Mouse (Mus musculus) cerebral cortex, adult 2 months (tissue): ENCODE data around the gene Fam227b.

ENCODE experiments used
- WGBS: fragments of 180-500 bp; shearing (Covaris S2); methylation state at CpG from one replicate; pipeline ENCODE4 v1.1.7; 2018; 5-methylcytosine and 5-hydroxymethylcytosine counted together

Gene Fam227b

GRCm38 (mm10) chr2:126151855-126152571 lies at the start of gene Fam227b, which contains the start of gene Dtwd1:
Fam227b (minus strand) TSS chr2:126152004.
Dtwd1 (plus strand) TSS chr2:126152141.
- WGBS, result under 1% methylated on average over 57 of the region's 57 CpGs

DNA sequence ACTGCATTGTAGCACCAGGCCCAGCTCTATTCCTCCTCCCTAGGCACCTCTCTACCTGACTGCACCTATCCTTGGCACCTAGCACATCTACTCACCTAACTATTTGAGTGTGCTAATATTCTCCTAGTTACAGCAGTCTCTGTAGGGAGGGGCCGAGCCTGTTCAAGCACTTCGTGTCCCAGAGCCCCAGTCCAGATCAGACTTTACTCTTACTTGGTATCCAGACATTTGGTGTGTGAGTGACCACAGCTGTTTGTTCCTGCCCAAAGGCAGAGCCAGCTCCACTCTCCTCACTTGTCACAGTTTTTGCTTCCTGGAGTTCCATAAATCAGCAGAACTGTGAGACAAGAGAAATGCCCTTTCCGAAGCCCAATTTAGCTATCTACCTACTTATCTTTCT lies 47.2 kb upstream of the Fam227b start:
- WGBS, result 95% methylated on average over 3 of the region's 3 CpGs

DNA sequence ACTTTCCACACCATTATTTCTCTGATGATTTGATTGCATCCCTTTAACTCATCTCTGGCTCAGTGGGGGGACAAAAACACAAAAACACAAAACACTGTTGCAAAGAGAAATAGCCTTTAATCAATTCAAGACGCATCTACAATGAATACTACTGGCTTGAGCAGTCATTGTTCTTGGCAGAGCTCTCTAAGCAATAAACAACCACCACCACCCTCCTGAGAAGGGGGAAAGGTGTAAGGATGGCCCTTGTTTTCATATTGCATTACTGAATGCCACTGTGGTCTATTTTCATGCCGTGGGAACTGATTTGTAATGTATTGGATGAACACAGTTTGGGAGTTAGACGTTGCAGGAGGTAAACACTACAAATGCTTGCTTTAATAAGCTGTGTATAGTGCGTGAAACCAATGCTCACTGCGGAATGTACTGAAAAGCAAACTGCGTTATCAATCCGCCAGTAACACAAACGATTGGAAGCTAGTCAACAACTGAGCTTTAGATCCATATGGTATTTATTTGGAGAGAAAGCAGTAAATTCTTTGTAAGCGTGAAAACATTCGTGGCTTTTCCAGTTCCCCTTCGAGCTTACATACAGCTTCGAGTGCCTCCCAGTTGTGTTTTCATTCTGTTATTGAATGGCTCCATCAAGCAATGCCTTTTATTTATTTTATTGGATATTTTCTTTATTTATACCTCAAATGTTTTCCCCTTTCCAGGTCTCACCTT lies 44.0 kb upstream of the Fam227b start:
- WGBS, result 66% methylated on average over 12 of the region's 12 CpGs

DNA sequence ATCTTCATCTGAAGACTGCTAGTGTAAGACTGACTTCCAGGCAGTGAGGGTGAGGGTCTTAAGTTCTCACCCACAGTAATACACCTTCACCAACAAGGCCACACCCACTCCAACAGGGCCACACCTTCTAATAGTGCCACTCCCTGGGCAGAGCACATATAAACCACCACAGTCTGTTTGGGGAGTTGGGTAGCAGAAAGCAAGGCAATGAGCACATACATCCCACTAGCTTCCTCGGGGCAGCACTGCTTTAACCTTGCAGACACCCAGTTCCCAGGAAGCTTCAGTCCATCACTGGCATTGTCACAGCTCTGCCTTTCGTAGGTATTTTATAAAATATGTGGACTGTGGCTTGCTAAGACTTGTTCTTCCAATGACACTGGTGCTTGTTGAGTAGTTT lies 40.3 kb upstream of the Fam227b start:
- 82% methylated on average over 2 of the region's 2 CpGs for WGBS

DNA sequence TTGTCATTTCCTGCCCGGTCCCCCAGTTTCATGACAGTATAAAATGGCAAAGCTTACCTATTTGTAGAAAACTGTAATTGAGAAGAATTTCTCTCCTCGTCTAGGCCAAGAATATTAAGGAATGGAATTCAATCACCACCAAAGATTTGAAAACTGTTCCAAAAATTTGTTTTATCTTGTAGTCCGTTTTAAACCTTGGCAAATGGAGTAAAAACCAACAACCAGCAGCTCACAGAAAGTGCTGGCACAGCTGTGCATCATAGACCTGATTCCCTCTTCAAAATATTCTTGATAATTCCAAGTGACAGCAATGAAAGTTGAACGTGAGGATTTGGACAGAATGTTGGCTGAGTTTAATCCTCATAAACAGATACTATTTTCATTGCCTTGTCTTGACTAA lies 39.5 kb upstream of the Fam227b start:
- WGBS, result 65% methylated on average over 4 of the region's 4 CpGs

GRCm38 (mm10) chr2:126171427-126171826 lies 19.6 kb upstream of the Fam227b start:
- WGBS, result 100% methylated on average over 1 of the region's 1 CpGs

DNA sequence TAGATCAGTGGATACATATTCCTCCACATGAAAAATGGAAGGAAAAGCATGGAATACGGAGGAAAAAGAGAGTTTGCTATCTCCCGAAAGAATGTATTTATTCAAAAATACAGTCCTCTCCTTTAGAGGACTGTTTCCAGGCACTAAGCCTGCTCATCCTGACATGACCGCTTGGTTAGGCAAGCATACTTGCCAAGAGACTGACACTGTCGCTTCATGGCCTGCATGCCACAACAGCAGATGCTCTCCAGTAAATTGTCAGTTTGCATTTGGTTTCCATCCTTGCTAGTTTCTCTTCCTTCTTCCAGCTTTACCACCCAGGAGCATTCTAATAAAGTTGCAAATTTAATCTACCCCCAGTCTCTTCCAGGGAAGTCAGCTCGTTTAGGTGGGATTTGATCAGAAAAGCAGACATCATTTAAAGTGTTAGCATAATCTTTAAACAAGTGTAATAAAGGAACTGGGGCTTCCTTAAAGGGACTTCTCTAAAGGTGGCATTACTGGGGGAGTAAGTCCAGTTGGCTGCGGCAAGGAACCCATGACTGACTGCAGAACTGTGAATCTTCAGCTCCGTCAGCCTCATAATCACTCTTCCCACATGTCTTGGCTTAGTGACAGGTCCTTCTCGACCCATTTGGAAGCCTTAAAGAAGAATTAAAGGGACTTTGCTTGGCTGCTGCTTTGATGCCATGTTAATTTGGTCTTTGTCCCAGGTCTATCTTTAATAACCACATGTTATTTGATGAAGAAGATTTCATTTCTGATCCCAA lies 15.2 kb upstream of the Fam227b start:
- WGBS, result 52% methylated on average over 8 of the region's 8 CpGs

DNA sequence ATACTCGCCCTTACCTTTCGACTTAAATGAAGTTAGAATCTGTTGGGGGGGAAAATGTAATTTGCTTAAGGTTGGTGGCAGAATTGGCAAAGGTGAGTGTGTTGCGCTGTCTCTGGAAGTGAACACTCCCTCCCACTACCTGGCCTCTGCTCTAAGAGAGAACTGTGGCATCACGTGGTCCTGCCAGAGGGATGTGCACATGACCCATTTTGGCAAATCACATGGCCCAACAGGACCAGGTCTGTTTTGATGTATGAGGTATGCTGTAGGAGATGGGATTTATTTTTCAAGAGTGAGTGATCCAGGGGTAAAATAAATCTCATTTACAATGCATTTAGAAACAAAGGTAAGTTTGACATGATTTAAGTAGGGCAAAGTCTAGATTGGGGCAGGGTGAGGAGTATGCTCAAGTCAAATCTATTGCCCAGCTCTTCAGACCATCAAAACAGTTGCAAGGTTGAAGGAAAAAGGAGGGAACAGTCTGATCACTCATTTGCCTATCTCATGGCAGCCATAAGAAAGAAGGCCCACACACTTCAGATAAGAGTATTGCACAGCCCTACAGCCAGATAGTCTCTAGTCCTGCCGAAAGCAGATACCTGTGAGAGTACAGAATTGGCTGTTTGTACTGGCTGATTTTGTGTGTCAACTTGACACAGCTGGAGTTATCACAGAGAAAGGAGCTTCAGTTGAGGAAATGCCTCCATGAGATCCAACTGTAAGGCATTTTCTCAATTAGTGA lies 13.6 kb upstream of the Fam227b start:
- WGBS, result 95% methylated on average over 5 of the region's 5 CpGs

- WGBS, result 64% methylated on average over 4 of the region's 4 CpGs
Observed at GRCm38 (mm10) chr2:126094616-126095015, 57.2 kb downstream of the Fam227b start.

DNA sequence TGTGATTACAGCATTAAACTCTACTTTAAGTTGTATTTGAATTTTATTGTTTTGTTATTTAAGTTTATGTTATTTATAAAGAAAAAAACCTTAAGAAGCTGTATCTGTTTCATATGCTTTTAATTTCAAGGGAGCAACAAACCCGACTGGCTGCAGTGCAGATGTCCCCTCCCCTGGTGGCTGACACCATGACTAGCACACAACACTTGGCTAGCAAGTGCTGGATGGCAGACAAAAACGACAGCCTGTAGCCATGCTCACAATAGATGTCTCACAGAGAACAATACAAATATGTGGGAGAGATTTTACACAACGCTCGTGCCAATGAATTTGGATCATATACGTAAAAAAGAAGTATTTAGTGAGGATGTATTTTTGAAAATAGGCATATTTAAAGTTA lies 61.4 kb downstream of the Fam227b start:
- WGBS, result 57% methylated on average over 5 of the region's 5 CpGs

GRCm38 (mm10) chr2:126086187-126086586 lies 65.6 kb downstream of the Fam227b start:
- WGBS, result 84% methylated on average over 8 of the region's 8 CpGs

DNA sequence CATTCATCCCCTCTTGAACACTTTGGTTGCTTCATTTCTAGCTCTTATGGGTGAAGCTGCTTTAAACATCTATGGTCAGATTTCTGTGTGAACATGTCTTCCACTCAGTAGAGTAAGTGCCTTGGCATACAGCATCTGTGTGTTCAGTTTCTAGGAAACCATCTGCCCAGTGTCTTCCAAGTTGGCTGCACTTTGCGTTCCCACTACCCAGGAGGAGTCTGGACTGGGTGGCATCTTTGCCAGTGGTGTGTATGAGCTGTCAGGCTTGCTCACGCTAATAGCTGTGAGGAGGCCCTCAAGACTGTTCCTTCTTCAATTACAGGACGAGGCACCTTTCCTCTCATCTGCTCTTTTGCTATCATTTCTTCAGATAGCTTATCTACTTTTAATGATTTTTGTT lies 67.5 kb downstream of the Fam227b start:
- 71% methylated on average over 3 of the region's 3 CpGs for WGBS

DNA sequence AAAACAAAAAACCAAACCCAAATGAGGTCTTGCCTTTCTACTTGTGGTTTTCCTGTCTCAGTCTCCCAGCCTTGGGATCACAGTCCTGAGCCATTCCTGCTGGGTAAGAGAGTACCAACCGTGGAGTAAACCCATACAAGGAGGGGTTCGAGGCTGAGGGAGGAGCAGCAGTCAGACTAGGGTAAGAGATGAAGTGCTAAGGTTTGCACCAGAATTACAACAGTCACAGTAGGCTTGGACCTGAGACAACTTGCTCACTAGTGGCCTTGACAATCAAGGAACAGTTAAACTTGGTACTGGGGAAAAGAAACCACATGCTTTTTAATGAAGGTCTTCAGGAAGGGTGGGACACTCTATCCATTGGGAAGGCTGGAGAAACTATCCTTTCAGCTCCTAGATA lies 72.7 kb downstream of the Fam227b start:
- 84% methylated on average over 2 of the region's 2 CpGs for WGBS

GRCm38 (mm10) chr2:126076506-126076905 lies 75.3 kb downstream of the Fam227b start:
- WGBS, result 90% methylated on average over 6 of the region's 6 CpGs

DNA sequence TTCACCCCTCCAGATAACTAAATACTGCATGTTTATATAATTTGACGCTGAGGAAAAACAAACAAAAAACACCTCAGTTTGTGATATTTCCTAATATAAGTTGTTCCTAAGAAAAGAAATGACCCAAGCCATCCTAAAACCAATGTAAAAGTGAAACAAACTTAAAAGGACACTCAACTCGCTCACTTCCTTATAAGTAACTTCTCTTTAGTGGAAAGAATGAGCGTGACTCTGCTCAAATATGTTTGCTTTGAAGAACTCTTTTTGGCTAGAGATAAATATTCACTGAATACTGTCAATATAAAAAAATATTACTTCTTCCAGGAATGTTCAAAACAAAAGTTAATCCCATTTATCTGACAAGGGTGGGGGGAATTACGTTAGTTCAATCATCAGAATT lies 78.1 kb downstream of the Fam227b start:
- 91% methylated on average over 4 of the region's 4 CpGs for WGBS

- 84% methylated on average over 1 of the region's 1 CpGs for WGBS
Observed at GRCm38 (mm10) chr2:126069740-126070139, 82.1 kb downstream of the Fam227b start.

DNA sequence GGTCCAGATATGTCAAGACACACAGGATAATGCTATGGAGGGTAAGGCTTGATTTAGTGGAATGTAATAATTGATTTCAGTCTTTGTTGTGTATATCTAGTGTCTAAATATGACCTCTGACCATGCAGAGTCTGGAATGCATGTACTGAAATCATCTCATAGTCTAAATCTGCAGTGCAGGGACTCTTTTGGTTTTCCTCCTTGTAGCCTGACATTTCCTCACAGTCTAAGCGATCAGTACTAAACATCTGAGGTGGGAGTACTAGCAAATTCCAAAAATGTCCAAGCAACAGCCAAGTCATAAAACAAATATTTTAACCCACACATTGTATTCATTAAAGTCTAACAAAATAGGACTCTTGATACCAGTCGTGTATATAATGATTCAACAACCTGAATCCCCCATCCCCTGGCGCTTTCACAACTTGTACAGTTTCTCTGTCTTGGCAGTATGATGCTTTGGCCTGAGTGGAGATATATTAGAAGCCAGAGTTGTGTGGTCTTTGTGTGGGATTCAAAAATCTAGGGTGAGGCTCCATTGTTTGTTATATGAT lies 86.4 kb downstream of the Fam227b start:
- WGBS, result 89% methylated on average over 3 of the region's 3 CpGs

DNA sequence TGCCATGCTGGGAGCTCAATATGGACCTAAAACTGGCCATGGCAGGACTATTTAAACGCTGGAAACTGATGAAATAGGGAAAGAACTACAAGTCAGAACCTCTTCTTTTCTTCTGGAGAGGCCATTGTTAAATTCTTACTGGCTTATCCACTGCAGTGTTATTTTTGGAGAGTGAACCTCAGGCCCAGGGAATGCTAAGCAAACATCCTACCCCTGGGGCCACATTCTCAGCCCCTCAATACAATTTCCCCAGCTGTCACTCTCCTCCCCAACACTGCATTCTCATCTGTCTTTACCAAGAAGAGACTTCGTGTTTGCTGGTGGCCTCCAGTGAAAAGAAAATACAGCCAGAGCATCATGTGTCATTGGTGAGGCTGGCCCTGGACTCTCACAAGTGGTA lies 87.0 kb downstream of the Fam227b start:
- WGBS, result 63% methylated on average over 2 of the region's 2 CpGs

DNA sequence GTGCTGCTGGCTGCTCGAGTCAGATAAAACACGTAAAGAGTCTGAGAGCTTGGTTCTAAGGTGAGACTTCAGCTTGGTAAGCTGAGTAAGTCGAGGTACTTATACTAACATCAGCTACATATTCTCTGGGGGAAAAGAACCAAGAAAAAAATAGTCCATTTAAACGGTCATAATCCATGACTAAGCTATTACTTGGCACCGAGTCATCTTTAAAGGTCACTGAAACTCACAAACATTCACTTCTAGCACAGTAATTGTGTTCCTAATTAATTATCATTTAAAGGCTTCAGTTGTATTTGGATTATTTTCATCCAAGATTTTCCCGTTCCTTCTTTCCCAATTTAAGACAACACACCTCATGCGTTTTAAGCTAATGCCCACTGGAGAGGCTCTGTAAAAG lies 88.9 kb downstream of the Fam227b start:
- WGBS, result 84% methylated on average over 7 of the region's 7 CpGs

DNA sequence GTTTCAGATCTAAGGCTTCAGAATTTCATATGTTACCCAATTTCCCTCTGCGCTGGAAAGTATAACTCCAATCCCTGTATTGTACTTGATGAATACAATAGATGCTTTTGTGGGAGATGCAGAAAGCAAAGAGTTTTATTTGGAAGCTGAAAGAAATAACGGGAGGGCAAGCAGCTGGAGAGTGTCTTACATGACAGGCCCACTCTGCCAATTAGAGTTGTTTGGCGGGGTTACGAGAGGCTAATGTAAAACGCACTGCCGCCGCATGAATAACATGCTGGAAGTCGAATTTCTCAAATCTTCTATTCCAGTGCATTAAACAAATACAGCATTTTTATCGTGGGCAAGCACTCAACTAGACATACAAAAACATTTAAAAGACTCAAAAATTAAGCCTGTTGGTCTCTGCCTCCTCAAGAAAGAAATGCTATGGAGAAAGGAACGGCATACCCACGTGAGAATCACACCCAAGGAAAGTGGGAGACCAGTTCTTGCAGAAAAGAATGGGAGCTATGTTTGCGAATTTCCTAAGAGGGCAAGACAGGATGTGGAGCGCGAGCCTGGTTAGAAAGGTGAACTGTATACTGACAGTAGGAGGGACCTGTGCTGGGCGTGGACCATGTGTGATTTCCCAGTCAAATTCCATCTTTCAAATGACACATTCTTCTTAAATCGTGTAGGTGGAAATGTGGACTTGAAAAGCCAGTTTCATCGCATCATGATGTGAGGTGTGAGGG lies 90.6 kb downstream of the Fam227b start:
- 53% methylated on average over 17 of the region's 17 CpGs for WGBS

DNA sequence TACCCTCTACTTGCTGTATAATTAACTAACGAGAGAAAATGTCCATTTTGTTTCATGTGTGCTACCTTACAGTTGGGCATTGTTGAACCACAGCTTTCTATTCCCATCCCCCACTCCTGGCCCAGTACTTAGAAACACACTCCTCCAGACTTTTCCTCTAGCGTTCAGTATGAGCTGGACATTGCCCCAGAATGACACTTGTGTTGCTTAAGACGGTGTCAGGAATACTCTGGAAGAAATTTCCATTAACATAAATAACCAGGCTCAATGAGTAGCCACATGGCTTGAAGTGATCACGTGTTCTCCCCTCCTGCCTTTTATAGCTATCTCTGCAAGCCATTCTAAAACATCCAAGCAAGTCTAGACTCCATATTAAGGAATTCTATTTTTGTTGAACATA lies 91.2 kb downstream of the Fam227b start:
- 40% methylated on average over 4 of the region's 4 CpGs for WGBS
